Mouse (Mus musculus) c-Kit-positive CD71-positive TER-119-negative erythroid progenitor cells, embryonic 14.5 days (primary cell): ENCODE results near the gene Myo1d.

ENCODE experiments used
- DNase-seq: peaks from one replicate; pipeline ENCODE4 v3.0.0-alpha.2; 2013; ENCODE audit warnings: low read depth

Myo1d gene

GRCm38 (mm10) chr11:80778916-80779526 is 804 bp downstream of the Myo1d start:
- no peak for DNase-seq

GRCm38 (mm10) chr11:80778157-80778556 is 1.7 kb downstream of the Myo1d start:
- no peak for DNase-seq

GRCm38 (mm10) chr11:80777708-80778107 is 2.1 kb downstream of the Myo1d start:
- DNase-seq: no peak

GRCm38 (mm10) chr11:80775535-80775934 is 4.3 kb downstream of the Myo1d start:
- no peak for DNase-seq

- DNase-seq: no peak
These were observed 7.1 kb downstream of the Myo1d start for GRCm38 (mm10) chr11:80772595-80773210.

GRCm38 (mm10) chr11:80771596-80772250 is 8.1 kb downstream of the Myo1d start:
- no peak for DNase-seq

- DNase-seq: no peak
These were observed 8.6 kb downstream of the Myo1d start for GRCm38 (mm10) chr11:80771186-80771585.

GRCm38 (mm10) chr11:80767320-80767617 is 12.6 kb downstream of the Myo1d start:
- DNase-seq: no peak

GRCm38 (mm10) chr11:80766472-80767319 is 13.1 kb downstream of the Myo1d start:
- DNase-seq: no peak

GRCm38 (mm10) chr11:80766068-80766467 is 13.8 kb downstream of the Myo1d start:
- no peak for DNase-seq

GRCm38 (mm10) chr11:80762066-80762465 is 17.8 kb downstream of the Myo1d start:
- no peak for DNase-seq

- no peak for DNase-seq
These were observed 18.4 kb downstream of the Myo1d start for GRCm38 (mm10) chr11:80761285-80761974.

- no peak for DNase-seq
These were observed 20.8 kb downstream of the Myo1d start for GRCm38 (mm10) chr11:80759023-80759422.

GRCm38 (mm10) chr11:80754201-80754600 is 25.6 kb downstream of the Myo1d start:
- DNase-seq: no peak

GRCm38 (mm10) chr11:80751168-80751567 is 28.7 kb downstream of the Myo1d start:
- DNase-seq: no peak

- no peak for DNase-seq
These were observed 30.6 kb downstream of the Myo1d start for GRCm38 (mm10) chr11:80749187-80749586.

GRCm38 (mm10) chr11:80745426-80745825 is 34.4 kb downstream of the Myo1d start:
- DNase-seq: no peak

- no peak for DNase-seq
These were observed 35.9 kb downstream of the Myo1d start for GRCm38 (mm10) chr11:80743823-80744410.

- no peak for DNase-seq
These were observed 37.4 kb downstream of the Myo1d start for GRCm38 (mm10) chr11:80742462-80742861.

- no peak for DNase-seq
These were observed 45.1 kb downstream of the Myo1d start for GRCm38 (mm10) chr11:80734771-80735170.

- DNase-seq: no peak
These were observed 55.1 kb downstream of the Myo1d start for GRCm38 (mm10) chr11:80724701-80725100.
